Comparison of ENCODE assay signal across 8 mouse cellular contexts in the genomic region with DNA sequence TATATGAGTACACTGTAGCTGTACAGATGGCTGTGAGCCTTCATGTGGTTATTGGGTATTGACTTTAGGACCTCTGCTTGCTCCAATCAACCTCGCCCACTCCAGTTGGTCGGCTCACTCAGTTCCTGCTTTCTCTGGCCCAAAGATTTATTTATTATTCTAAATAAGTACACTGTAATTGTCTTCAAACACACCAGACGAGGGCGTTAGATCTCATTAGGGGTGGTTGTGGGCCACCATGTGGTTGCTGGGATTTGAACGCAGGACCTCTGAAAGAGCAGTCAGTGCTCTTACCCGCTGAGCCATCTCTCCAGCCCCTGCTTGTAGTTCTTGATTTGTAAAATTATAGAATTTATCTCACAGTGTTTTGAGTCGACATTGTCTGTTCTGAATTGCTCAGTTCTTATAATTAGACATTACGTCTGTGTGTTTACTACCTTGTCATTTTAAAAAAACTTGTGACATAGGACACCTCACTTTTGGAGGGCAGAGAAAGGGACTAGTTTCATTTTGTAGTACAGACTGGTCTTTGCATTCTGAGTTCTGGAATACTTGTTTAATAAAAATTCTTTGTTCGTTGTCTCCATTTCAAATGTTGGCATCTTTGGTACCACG. TPM values are rescaled to one million over a fixed set of nuclear protein-coding genes. Genes with fewer than 3 reads are reported as not detected.
DNase-seq lines count a peak whose midpoint lies in the region; ATAC-seq and TF ChIP-seq lines count a peak whose summit lies in the region.

No protein-coding gene starts in this region.

- H3K36me3 ChIP-seq in heart, embryonic 13.5 days: peaks cover 19% of the 10 kb centered on the region
- H3K36me3 ChIP-seq in G1E (replicated peaks): peaks cover 20% of the 10 kb centered on the region
- H3K36me3 ChIP-seq in heart, embryonic 16.5 days (ENCODE audit: control insufficient read depth, insufficient read depth): peaks cover 10% of the 10 kb centered on the region
- peaks cover 13% of the 10 kb centered on the region; the same call in 1 of the 2 replicates for H3K36me3 ChIP-seq in macrophage (ENCODE audit: inconsistent target)

- H3K9me3 ChIP-seq in heart, embryonic 13.5 days: no peaks in the 10 kb centered on the region
- no peaks in the 10 kb centered on the region for H3K9me3 ChIP-seq in G1E (replicated peaks)
- H3K9me3 ChIP-seq in heart, embryonic 16.5 days (replicated peaks; ENCODE audit: control insufficient read depth, low read length): no peaks in the 10 kb centered on the region

- H3K27ac ChIP-seq in heart, embryonic 13.5 days (replicated peaks): peak overlapping the region; percentile 73
- peak overlapping the region; percentile 76 for H3K27ac ChIP-seq in heart, embryonic 16.5 days (ENCODE audit: low read length)
- H3K27ac ChIP-seq in macrophage: peak overlapping the region; percentile 59

- H3K79me2 ChIP-seq in macrophage (ENCODE audit: inconsistent target): peaks cover 42% of the 10 kb centered on the region

- intact Hi-C loops in left cerebral cortex, postnatal 4 days (cut with DNase I): loop anchor here (5.0 kb wide), 1 partner anchor 76 kb away; the partner anchor contains the start of gene Setdb1
- intact Hi-C loops in left cerebral cortex, postnatal 14 days (cut with DNase I): no loop called here

- no peak for ATAC-seq in heart, embryonic 13.5 days (ENCODE audit: extremely low read depth, insufficient number of reproducible peaks, low FRiP score, low TSS enrichment)
- no peak for ATAC-seq in G1E (ENCODE audit: extremely low read depth, insufficient number of reproducible peaks, low FRiP score, poor library complexity, severe bottlenecking)
- no peak for ATAC-seq in heart, embryonic 16.5 days (replicated peaks; ENCODE audit: extremely low read depth, insufficient read depth, low FRiP score)

- peak overlapping the region; percentile 84 for H3K4me2 ChIP-seq in heart, embryonic 13.5 days
- peak overlapping the region; percentile 65 for H3K4me2 ChIP-seq in heart, embryonic 16.5 days (ENCODE audit: low read depth, low read length)

- no peaks in the 10 kb centered on the region for H3K27me3 ChIP-seq in heart, embryonic 13.5 days (replicated peaks)
- no peaks in the 10 kb centered on the region for H3K27me3 ChIP-seq in G1E (ENCODE audit: insufficient read depth, low read length)
- no peaks in the 10 kb centered on the region for H3K27me3 ChIP-seq in heart, embryonic 16.5 days (ENCODE audit: control insufficient read depth, insufficient read depth, low read length)

- no peak for TF ChIP-seq CTCF in G1E (IDR thresholded peaks at IDR 0.05; ENCODE audit: low read depth, low read length)

- 72% methylated on average over 10 of the region's 10 CpGs for WGBS in heart, embryonic 13.5 days
- WGBS in heart, embryonic 16.5 days: 68% methylated on average over 10 of the region's 10 CpGs
- 57% methylated on average over 10 of the region's 10 CpGs for WGBS in macrophage (ENCODE audit: missing documents)

- peak overlapping the region; percentile 67 for H3K9ac ChIP-seq in heart, embryonic 13.5 days
- H3K9ac ChIP-seq in heart, embryonic 16.5 days (ENCODE audit: low read length): peak overlapping the region; percentile 77

- H3K4me3 ChIP-seq in heart, embryonic 13.5 days: peak overlapping the region; percentile 88
- peak overlapping the region; percentile 87 for H3K4me3 ChIP-seq in G1E (ENCODE audit: low read depth, low read length)
- peak overlapping the region; percentile 95 for H3K4me3 ChIP-seq in heart, embryonic 16.5 days (ENCODE audit: low read length)
- H3K4me3 ChIP-seq in macrophage (ENCODE audit: inconsistent target): peak overlapping the region; percentile 94

- no peak for DNase-seq in heart, postnatal 4 days
- DNase-seq in G1E (ENCODE audit: low spot score): no peak
- no peak for DNase-seq in right cerebral cortex, postnatal 36 days (ENCODE audit: low spot score in 2 of 2)
- no peak for DNase-seq in left cerebral cortex, postnatal 4 days
- DNase-seq in left cerebral cortex, postnatal 14 days (ENCODE audit: low spot score in 2 of 2): no peak

- H3K4me1 ChIP-seq in heart, embryonic 13.5 days: peaks cover 25% of the 10 kb centered on the region
- H3K4me1 ChIP-seq in G1E (ENCODE audit: insufficient read depth, low read depth, low read length): peaks cover 29% of the 10 kb centered on the region
- peaks cover 7% of the 10 kb centered on the region; the same call in 1 of the 2 replicates for H3K4me1 ChIP-seq in heart, embryonic 16.5 days (ENCODE audit: control insufficient read depth, insufficient read depth, low read length)

RNA-seq across cellular contexts. Expression of gene Arnt, which starts 0.8 kb away (rescaled TPM):
- 28.6 and 28.7 TPM in 2 replicates for polyA plus RNA-seq in heart, embryonic 13.5 days (2015; fragmentation: Nextera tagmentation; extraction: Ambion mirVana)
- total RNA-seq in heart, postnatal 4 days (2021): 10 to 100 TPM; 55.9 to 57.4 TPM
- total RNA-seq in G1E (2014; fragmentation: Nextera tagmentation) (164 and 171 TPM in 2 replicates), G1E (2017) (37.6 and 41.6 TPM in 2 replicates)
- polyA plus RNA-seq in G1E (2012) (53.0 and 53.5 TPM in 2 replicates), macrophage (2018) (32.7 to 36.0 TPM (median 33.6 TPM) in 3 replicates)
- 30.6 and 32.1 TPM in 2 replicates for polyA plus RNA-seq in heart, embryonic 16.5 days (2015; fragmentation: Nextera tagmentation; extraction: Ambion mirVana)
- 100 to 1,000 TPM; 113 to 307 (median 194) TPM for total RNA-seq in macrophage (2018; cell fraction: chromatin; rRNA removed)
- total RNA-seq in macrophage (2018; cell fraction: cytosol; rRNA removed): 10 to 100 TPM; 30.4 to 48.6 (median 39.9) TPM
- 100 to 1,000 TPM in 9 of 26 experiments, 10 to 100 TPM in 17; 50.1 to 142 (median 87.6) TPM for total RNA-seq in macrophage (2018; cell fraction: nucleus; rRNA removed)
- total RNA-seq in left cerebral cortex, postnatal 4 days (2021): 10 to 100 TPM; 40.4 to 46.1 TPM
- 10 to 100 TPM; 32.2 to 36.2 TPM for total RNA-seq in left cerebral cortex, postnatal 14 days (2021)

RNA-seq across cellular contexts. Expression of gene 4930558C23Rik, which starts 30.8 kb away (rescaled TPM):
- not detected in 2 replicates for polyA plus RNA-seq in heart, embryonic 13.5 days (2015; fragmentation: Nextera tagmentation; extraction: Ambion mirVana)
- total RNA-seq in heart, postnatal 4 days (2021): not detected
- not detected in 2 replicates for total RNA-seq in G1E (2014; fragmentation: Nextera tagmentation)
- total RNA-seq in G1E (2017): not detected in 2 replicates
- not detected in 2 replicates for polyA plus RNA-seq in G1E (2012)
- not detected in 2 replicates for polyA plus RNA-seq in heart, embryonic 16.5 days (2015; fragmentation: Nextera tagmentation; extraction: Ambion mirVana)
- total RNA-seq in macrophage (2018; cell fraction: chromatin; rRNA removed): not detected
- total RNA-seq in macrophage (2018; cell fraction: cytosol; rRNA removed): not detected
- total RNA-seq in macrophage (2018; cell fraction: nucleus; rRNA removed): not detected
- polyA plus RNA-seq in macrophage (2018): not detected in 3 replicates
- not detected for total RNA-seq in left cerebral cortex, postnatal 4 days (2021)
- not detected for total RNA-seq in left cerebral cortex, postnatal 14 days (2021)
